Comparison of ENCODE assay signal across 26 mouse cellular contexts in the genomic region with DNA sequence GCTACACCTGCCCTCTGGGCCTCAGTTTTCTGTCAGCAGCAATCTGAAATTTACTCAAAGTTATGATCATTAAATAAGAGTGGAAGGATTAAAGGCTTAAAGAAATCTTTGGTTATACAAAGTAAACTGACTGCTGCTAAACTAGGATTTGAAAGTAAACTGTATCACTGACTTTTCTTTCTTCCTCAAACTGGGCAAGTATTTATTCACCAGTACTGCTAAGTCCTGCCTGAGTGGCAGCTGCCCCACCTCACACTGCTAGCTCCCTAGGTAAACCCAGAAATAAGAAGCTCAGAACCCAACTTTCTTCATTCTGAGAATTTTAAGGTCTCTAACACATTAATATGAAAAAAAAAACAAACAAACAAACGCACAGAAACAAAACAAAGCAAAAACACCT. TPM values are rescaled to one million over a fixed set of nuclear protein-coding genes. Genes with fewer than 3 reads are reported as not detected.
"Had no signal": no experiment of that assay in that cellular context is flagged by ENCODE, and none has a peak within 500 bp of the region (broad histone marks: within the 10 kb centered on the region; RNA-seq: fewer than 3 reads in every experiment).

No protein-coding gene starts in this region.

- ATAC-seq: hindbrain, postnatal 0 days; intestine, embryonic 16.5 days had no signal

- H3K27ac ChIP-seq: heart, adult 2 months; heart, embryonic 13.5 days; heart, embryonic 15.5 days; hindbrain, embryonic 13.5 days; hindbrain, embryonic 15.5 days; hindbrain, postnatal 0 days; layer of hippocampus, adult 2 months; limb, embryonic 13.5 days; limb, embryonic 15.5 days had no signal

- H3K9me3 ChIP-seq: heart, embryonic 13.5 days; heart, embryonic 15.5 days; hindbrain, embryonic 13.5 days; hindbrain, embryonic 15.5 days; limb, embryonic 13.5 days; limb, embryonic 15.5 days had no signal

- H3K4me2 ChIP-seq: heart, embryonic 11.5 days; heart, embryonic 13.5 days; heart, embryonic 15.5 days; hindbrain, embryonic 13.5 days; hindbrain, embryonic 15.5 days; limb, embryonic 13.5 days; limb, embryonic 15.5 days had no signal

- H3K4me3 ChIP-seq: heart, adult 2 months; heart, embryonic 13.5 days; heart, embryonic 15.5 days; hindbrain, embryonic 13.5 days; hindbrain, embryonic 15.5 days; layer of hippocampus, adult 2 months; limb, embryonic 13.5 days; limb, embryonic 15.5 days had no signal

- DNase-seq: gastrocnemius, postnatal 14 days; gastrocnemius, postnatal 36 days; heart, adult 11 months; heart, adult 2 months; heart, postnatal 14 days; heart, postnatal 36 days; kidney, adult 18-20 months; kidney, adult 8-10 months; kidney, postnatal 10 days; kidney, postnatal 25 days; kidney, postnatal 4 days; layer of hippocampus, adult 9-11 months; layer of hippocampus, postnatal 36 days; left cerebral cortex, postnatal 4 days had no signal

- H3K9ac ChIP-seq: heart, embryonic 13.5 days; heart, embryonic 15.5 days; hindbrain, embryonic 13.5 days; hindbrain, embryonic 15.5 days; limb, embryonic 13.5 days; limb, embryonic 15.5 days had no signal

- H3K27me3 ChIP-seq: heart, embryonic 13.5 days; heart, embryonic 15.5 days; hindbrain, embryonic 13.5 days; hindbrain, embryonic 15.5 days; limb, embryonic 13.5 days; limb, embryonic 15.5 days had no signal

RNA-seq across cellular contexts. Expression of a gene that starts 36.0 kb away (rescaled TPM):
- total RNA-seq: gastrocnemius, postnatal 14 days; gastrocnemius, postnatal 36 days; hindbrain, postnatal 0 days; left cerebral cortex, postnatal 25 days; liver, adult 2 months had no signal
